Mouse (Mus musculus): ENCODE measurements around the gene Cd276. TPM values are rescaled to one million over a fixed set of nuclear protein-coding genes. Genes with fewer than 3 reads are reported as not detected.

The Cd276 gene
- total RNA-seq, 2 experiments from 2014 or later: 7.3 to 8.0 TPM

- no peak for TF ChIP-seq CTCF (IDR thresholded peaks at IDR 0.05)
- Histone ChIP-seq H3K4me3 (no peak overlapping the region), H3K27ac (no peak overlapping the region)
- no peak for DNase-seq (ENCODE audit: extremely low spot score in 1 of 2, low spot score in 2 of 2)
- intact Hi-C loops (cut with DNase I): no loop called here
Observed at GRCm38 (mm10) chr9:58548897-58549296, 6.3 kb downstream of the Cd276 start.

DNA sequence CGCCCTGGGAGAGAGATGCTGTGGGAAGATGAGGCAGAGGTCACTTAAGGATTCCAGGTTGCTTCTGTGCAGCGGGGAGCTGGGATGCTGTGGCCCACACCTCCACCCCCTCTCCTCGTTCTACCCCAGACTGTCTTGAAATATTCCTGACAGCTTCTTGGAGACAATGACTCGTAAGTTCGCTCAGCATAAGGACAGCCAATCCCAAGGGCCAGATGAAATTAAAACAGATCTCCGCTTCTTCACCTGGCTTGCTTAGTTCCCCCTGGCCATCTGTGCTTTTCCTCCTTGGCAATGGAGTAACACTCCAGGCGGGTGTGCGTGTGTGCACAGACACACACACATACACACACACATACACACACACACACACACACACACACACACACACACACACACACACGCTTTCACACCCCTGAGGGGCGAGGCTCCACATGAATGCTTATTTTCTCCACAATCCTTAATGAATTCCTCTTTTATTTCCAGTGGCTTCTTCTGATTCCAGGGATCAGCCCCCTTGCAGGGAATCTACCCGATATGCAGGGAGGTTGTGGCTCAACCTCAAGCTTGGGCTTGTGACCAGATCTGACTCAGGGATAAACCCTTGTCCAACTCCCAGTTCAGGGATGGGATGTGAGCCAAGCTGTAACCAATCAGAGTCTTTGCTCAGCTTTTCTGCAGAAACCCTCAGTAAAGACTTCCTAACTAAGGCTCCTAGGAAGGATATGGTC lies 8.4 kb downstream of the Cd276 start:
- DNase-seq (ENCODE audit: extremely low spot score in 1 of 2, low spot score in 2 of 2): peak in 1 of 2 experiments; percentile 40
- no peak overlapping the region for H3K4me3 ChIP-seq
- H3K27ac ChIP-seq: peak overlapping the region; percentile 75
- TF ChIP-seq CTCF (IDR thresholded peaks at IDR 0.05): no peak
- intact Hi-C loops (cut with DNase I): loop anchor here (1.0 kb wide), 1 partner anchor 9 kb away; the partner anchor contains the start of gene Cd276

GRCm38 (mm10) chr9:58545428-58545827 lies 9.8 kb downstream of the Cd276 start:
- H3K4me3 ChIP-seq: peak overlapping the region; percentile 37; the same call in 1 of the 2 replicates
- TF ChIP-seq CTCF (IDR thresholded peaks at IDR 0.05): no peak
- intact Hi-C loops (cut with DNase I): no loop called here
- peak overlapping the region; percentile 75 for H3K27ac ChIP-seq
- DNase-seq (ENCODE audit: extremely low spot score in 1 of 2, low spot score in 2 of 2): no peak

- DNase-seq (ENCODE audit: extremely low spot score in 1 of 2, low spot score in 2 of 2): peak in 1 of 2 experiments; percentile 49
- no peak for TF ChIP-seq CTCF (IDR thresholded peaks at IDR 0.05)
- intact Hi-C loops (cut with DNase I): no loop called here
- H3K4me3 ChIP-seq: peak overlapping the region; percentile 37
- H3K27ac ChIP-seq: peak overlapping the region; percentile 75
Observed at GRCm38 (mm10) chr9:58544879-58545324, 10.3 kb downstream of the Cd276 start.

DNA sequence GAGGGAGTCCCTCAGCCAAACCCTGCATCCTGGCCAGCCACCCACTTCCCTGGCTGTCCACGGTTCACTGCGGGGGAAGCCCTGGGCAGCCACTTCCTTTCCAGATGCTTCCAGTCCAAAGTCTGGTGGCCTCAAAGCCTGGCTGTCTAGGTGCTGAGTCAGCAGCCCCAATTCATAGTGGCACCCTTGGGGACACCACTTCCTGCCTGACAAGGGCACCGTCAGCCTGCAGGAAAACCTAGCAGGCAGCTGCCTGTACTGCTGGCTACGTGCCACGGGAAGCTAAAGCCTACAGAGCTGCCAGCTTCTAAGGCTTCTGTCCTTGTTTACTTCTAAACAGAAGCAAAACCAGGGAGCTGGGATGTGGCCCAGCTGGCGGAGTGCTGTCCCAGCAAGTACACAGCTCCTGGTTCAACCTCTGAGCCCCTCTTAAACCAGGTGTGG lies 13.3 kb downstream of the Cd276 start:
- peak overlapping the region; percentile 24; the same call in 1 of the 2 replicates for H3K27ac ChIP-seq

DNA sequence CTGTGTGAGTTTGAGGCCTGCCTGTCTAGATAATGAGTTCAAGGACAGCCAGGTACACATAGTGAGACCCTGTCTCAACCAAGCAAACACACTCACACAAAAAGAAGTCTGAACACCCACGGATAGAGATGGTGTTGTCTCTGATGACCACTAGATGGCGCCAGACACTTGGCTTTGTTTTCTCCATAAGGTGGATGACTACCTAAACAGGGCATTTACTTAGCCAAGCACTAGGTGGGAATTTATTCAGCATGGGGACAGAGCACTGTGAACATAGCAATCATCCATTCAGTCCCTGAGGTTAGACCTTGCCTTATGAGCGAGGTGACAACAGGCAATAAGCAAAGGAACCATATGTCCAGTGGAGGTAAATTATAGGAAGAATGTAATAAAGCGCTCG lies 15.4 kb downstream of the Cd276 start:
- intact Hi-C loops (cut with DNase I): loop anchor here (1.0 to 5.0 kb wide), 3 partner anchors 87 to 335 kb away; no protein-coding TSS in a partner anchor
- DNase-seq (ENCODE audit: extremely low spot score in 1 of 2, low spot score in 2 of 2): peak in 1 of 2 experiments; percentile 41
- Histone ChIP-seq H3K27ac (no peak overlapping the region), H3K4me3 (no peak overlapping the region)
- peak; percentile 95 for TF ChIP-seq CTCF (IDR thresholded peaks at IDR 0.05)

More for the DNA sequence above, 13.3 kb downstream of the Cd276 start:
- DNase-seq (ENCODE audit: extremely low spot score in 1 of 2, low spot score in 2 of 2): peak; percentile 69 to 72
- intact Hi-C loops (cut with DNase I): loop anchor here (1.0 kb wide), 1 partner anchor 36 kb away; no protein-coding TSS in a partner anchor
- no peak overlapping the region for H3K4me3 ChIP-seq
- TF ChIP-seq CTCF (IDR thresholded peaks at IDR 0.05): no peak

DNA sequence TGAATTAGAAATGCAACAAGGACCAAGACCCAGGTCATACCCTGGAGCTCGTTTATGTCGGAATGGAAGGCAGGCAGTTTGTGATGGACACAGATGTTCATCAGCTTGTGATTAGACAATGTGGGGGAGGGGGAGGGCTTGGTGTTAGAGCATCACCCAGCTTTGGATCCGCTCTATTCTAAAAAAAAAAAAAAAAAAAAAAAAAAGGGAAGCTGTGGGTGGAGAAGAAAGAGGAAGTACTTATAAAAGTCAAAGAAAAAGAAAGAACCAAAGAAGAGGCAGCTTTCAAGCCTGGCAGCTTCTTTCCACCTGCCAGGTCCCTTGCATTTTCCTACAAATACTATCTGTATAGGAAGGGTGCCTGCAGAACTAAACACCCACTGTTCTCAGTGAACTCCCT lies 17.5 kb downstream of the Cd276 start:
- no peak for TF ChIP-seq CTCF (IDR thresholded peaks at IDR 0.05)
- Histone ChIP-seq H3K4me3 (no peak overlapping the region), H3K27ac (no peak overlapping the region)
- no peak for DNase-seq (ENCODE audit: extremely low spot score in 1 of 2, low spot score in 2 of 2)
- intact Hi-C loops (cut with DNase I): loop anchor here (2.0 to 5.0 kb wide), 2 partner anchors 90 to 337 kb away; no protein-coding TSS in a partner anchor

DNA sequence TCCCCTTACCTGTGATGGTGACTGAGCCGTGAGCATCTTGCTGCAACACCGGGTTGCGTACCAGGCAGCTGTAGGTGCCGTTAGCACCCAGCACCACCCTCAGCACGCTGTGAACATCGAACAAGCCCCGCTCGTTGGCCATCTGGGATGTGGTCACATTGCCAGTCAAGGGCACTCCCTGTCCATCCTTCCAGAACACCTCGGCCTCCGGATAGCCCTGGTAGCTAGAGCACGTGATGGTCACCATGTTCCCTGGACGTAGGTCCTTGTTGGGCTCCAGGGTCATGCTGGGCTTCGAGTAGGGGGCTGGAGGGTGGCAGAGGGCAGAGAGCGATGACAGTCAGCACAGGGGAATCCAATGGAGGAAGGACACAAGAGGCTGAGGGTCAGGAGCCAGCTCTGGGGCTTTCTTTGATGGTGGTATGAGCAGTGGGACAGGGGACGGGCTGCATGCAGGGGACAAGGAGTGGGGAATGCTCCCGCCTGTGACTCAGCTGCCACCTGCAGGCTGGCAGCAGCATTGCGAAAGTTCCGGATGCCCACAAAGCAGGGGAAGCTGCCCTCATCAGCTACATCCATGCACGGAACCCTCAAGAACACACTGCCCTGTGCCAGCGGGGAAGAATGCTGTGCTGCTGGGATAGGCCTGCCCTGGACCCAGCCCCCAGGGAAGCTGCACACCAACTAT lies 19.6 kb downstream of the Cd276 start:
- no peak overlapping the region for H3K4me3 ChIP-seq
- peak; percentile 61 for TF ChIP-seq CTCF (IDR thresholded peaks at IDR 0.05)
- DNase-seq (ENCODE audit: extremely low spot score in 1 of 2, low spot score in 2 of 2): peak in 1 of 2 experiments; percentile 46
- no peak overlapping the region for H3K27ac ChIP-seq
- intact Hi-C loops (cut with DNase I): loop anchor here (2.0 to 5.0 kb wide), 2 partner anchors 92 to 205 kb away; no protein-coding TSS in a partner anchor

- peak; percentile 83 for TF ChIP-seq CTCF (IDR thresholded peaks at IDR 0.05)
- intact Hi-C loops (cut with DNase I): loop anchor here (2.0 to 5.0 kb wide), 2 partner anchors 93 to 204 kb away; no protein-coding TSS in a partner anchor
- H3K4me3 ChIP-seq: no peak overlapping the region
- H3K27ac ChIP-seq: no peak overlapping the region
- DNase-seq (ENCODE audit: extremely low spot score in 1 of 2, low spot score in 2 of 2): peak; percentile 49 to 53
Observed at GRCm38 (mm10) chr9:58534766-58535165, 20.5 kb downstream of the Cd276 start.

DNA sequence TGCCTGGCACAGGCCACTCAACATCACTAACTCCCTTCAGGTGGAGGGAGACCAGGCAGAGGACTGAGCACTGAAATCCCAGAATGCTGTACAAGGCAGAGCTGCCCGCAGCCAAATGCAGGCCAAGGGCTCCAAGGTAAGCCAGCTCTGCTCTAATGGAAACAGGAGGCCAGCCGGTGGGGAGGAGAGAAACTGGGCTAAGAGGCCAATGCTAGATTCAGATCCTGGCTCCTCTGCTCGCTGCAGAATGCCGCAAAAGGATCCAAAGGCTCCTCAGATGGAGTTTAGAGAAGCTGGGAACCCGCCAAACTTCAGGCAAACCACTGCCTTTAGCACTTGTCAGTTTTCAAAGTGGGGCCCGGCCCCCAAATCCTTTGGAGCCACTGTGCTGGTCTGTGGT lies 21.9 kb downstream of the Cd276 start:
- no peak for TF ChIP-seq CTCF (IDR thresholded peaks at IDR 0.05)
- no peak overlapping the region for H3K27ac ChIP-seq
- intact Hi-C loops (cut with DNase I): no loop called here
- H3K4me3 ChIP-seq: no peak overlapping the region
- no peak for DNase-seq (ENCODE audit: extremely low spot score in 1 of 2, low spot score in 2 of 2)

GRCm38 (mm10) chr9:58532236-58532635 lies 23.0 kb downstream of the Cd276 start:
- TF ChIP-seq CTCF (IDR thresholded peaks at IDR 0.05): no peak
- intact Hi-C loops (cut with DNase I): no loop called here
- H3K27ac ChIP-seq: no peak overlapping the region

DNA sequence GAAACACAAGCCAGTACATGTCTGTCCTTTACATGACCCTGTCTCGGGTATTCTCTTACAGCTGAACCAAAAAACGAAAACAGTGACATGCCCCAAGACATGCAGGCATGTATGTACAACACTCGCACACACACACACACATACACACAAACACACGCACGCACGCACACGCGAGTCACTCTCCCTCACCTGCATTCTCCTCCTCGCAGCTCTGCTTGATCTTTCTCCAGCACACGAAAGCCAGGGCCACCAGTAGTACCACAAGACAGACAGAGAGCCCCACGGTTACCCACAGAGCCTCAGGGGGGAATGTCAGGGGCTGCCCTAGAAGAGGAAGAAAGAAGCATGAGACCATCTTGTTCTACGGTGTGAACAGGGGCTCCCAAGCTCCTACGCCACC lies 24.8 kb downstream of the Cd276 start:
- Histone ChIP-seq H3K27ac (no peak overlapping the region), H3K4me3 (no peak overlapping the region)
- intact Hi-C loops (cut with DNase I): no loop called here
- TF ChIP-seq CTCF (IDR thresholded peaks at IDR 0.05): no peak
- DNase-seq (ENCODE audit: extremely low spot score in 1 of 2, low spot score in 2 of 2): no peak

More at GRCm38 (mm10) chr9:58532236-58532635, 23.0 kb downstream of the Cd276 start:
- H3K4me3 ChIP-seq: no peak overlapping the region
- DNase-seq (ENCODE audit: extremely low spot score in 1 of 2, low spot score in 2 of 2): no peak

All from left cerebral cortex, adult 2 months (tissue).